Mouse (Mus musculus) regulatory T cell (primary cell): Measurements from ENCODE around the gene Serpinb9e.
"Not testable (repeated sequence)": the region's sequence is repeated elsewhere in the genome, so short reads cannot be mapped to it uniquely, and the experiment has no call there.

ENCODE experiments used
- in situ Hi-C: fragments of 300-600 bp; cut with MboI, MseI; formaldehyde crosslinking; loops from one replicate; pipeline ENCODE4 v1.15.1; 2025; ENCODE audit warnings: high pct_unique_total_duplicates

Gene Serpinb9e

GRCm38 (mm10) chr13:33249312-33249711 is at the start of gene Serpinb9e:
TSS of gene Serpinb9e (plus strand) at chr13:33249612.
- in situ Hi-C loops: not testable (repeated sequence)

GRCm38 (mm10) chr13:33199740-33200139 is 49.7 kb upstream of the Serpinb9e start:
- in situ Hi-C loops: no loop called here

- in situ Hi-C loops: not testable (repeated sequence)
Observed at GRCm38 (mm10) chr13:33308631-33309030, 59.2 kb downstream of the Serpinb9e start.
